Mouse (Mus musculus) ovary, postnatal 14 days (tissue): ENCODE measurements around the gene B3gnt9.

ENCODE experiments used
- DNase-seq: peaks from one replicate; pipeline ENCODE4 v3.0.0; 2022; ENCODE audit warnings: low spot score

B3gnt9 gene

DNA sequence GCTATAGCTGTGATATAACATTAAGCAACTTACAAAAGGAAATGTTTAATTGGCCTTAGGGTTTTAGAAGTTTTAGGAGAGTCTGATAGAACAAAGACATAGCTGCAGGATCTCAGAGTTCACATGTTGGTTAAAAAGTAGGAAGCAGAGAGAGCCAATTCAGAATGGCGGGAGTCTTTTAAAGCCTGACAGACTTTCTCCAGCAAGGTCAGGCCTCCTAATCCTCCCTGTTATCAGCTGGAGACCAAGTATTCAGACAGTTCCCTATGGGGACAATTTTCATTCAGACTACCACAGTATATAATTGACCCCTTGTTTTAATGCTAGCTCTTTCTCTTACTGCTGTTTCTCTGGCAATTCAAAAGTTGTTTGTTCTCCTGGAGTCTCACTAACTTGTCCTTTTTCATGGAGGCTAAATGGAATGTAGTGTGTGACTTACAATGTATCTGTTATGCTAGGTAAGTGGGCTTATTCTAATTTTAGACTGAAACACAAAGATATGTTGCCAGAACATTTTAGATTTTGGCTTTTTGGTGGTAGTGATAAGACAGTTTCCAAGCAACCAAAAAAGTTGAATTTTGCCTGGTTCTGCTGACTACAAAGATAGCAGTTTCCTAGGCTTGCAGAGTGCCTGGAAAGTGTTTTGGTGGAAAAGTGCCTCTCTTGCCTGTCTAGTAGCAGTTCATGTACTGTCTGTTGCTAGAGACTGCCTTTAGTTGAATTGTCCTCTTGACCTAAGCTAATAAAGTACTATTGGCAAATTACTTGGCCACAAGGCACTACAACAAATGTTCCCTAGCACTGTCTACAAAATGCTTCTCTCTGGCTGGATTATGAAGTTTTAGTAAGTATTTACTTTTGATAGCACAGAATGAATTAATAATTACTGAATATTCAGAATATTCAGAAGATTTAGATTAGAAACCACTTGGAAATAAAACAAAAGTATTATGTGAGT, 45.5 kb downstream of the B3gnt9 start:
- no peak for DNase-seq

DNA sequence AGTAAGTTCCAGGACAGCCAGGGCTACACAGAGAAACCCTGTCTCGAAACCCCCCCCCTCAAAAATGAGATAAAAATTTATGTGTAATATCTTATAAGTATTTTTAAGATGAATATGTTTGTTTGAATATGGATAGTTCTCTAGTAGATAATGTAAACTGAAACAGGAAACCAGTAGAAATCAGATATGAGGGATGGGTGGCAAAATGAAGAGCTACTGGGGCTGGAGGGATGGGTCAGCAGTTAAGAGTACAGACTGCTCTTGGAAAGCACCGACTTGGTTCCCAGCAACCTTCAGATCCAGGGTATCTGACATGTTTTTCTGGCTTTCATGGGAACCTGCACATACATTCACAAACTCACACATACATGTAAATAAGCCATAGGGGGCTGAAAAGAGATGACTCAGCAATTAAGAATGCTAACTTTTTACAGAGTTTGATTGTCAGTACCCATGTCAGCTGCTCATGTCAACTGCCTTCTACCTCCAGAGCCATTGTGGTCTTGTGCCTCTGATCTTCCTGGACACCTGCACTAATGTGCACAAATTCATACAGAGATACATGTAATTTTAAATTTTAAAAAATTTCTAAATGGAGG, 47.2 kb downstream of the B3gnt9 start:
- DNase-seq, result no peak

DNA sequence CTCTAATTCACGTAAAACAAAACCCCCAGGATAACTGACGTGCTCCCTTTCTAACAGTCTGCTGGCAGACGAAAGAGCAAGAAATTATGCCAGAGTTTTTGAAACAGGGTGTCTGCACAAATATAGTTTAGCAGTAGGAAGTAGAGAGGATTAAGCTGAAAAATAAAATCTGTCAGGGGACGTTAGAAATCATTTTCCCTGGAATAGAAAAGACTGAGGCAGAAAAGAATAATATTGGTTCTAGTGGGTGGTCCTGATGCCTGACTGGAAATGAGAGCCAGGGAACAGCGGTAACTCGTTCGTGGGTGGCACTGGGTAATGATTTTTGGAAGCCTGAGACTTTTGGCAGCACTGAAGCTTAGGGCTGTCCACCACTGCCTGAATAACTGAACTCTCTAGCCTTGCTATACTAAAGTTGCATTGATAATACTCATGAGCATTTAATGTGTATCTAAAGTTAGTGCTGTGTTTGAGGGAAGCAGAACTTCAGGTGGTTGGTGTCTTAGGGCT, 48.1 kb downstream of the B3gnt9 start:
- DNase-seq, result no peak

DNA sequence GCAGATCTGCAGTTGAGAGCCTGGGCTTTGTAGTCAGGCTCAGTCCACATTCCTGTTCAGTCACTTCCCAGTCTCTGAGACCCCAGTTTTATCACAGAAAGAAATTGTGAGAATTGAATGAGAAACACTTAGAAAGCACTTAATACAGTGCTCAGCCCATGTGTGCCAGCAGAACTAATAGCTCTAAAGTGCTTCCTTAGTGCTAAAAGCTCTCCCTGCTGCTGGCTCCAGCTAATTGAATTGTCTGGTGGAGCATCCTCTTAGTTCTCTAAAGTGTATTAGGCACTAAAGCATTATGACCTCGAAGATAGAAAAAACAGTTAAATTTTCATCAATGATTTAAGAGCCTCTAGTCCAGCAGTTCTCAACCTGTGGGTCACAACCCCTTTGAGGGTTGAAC, 49.2 kb downstream of the B3gnt9 start:
- no peak for DNase-seq
